Mouse (Mus musculus) mouse trophoblast stem cell (cell line): ENCODE measurements around the gene Chm.
"Not testable (repeated sequence)": the region's sequence is repeated elsewhere in the genome, so short reads cannot be mapped to it uniquely, and the experiment has no call there.

Experiments
- in situ Hi-C, 2 experiments: fragments of 300-500 bp; cut with MseI, MboI; formaldehyde crosslinking; loops; 2 replicates in 1 of 2; 3 replicates in 1 of 2; pipeline ENCODE4 v1.15.1; 2025

Chm gene

GRCm38 (mm10) chrX:113185230-113185985 lies at the start of gene Chm:
Chm (minus strand) TSS chrX:113185517.
- in situ Hi-C loops: no loop called here

- in situ Hi-C loops: no loop called here
Measured at GRCm38 (mm10) chrX:113193901-113194300, 8.6 kb upstream of the Chm start.

- in situ Hi-C loops: no loop called here
Measured at GRCm38 (mm10) chrX:113184569-113185229, 618 bp downstream of the Chm start.

- in situ Hi-C loops: not testable (repeated sequence)
Measured at GRCm38 (mm10) chrX:113180856-113181255, 4.5 kb downstream of the Chm start.

- in situ Hi-C loops: no loop called here
Measured at GRCm38 (mm10) chrX:113172766-113173165, 12.6 kb downstream of the Chm start.

GRCm38 (mm10) chrX:113172271-113172670 lies 13.0 kb downstream of the Chm start:
- in situ Hi-C loops: no loop called here

GRCm38 (mm10) chrX:113160268-113160860 lies 25.0 kb downstream of the Chm start:
- in situ Hi-C loops: no loop called here

GRCm38 (mm10) chrX:113084171-113084570 lies 101.1 kb downstream of the Chm start:
- in situ Hi-C loops: no loop called here

- in situ Hi-C loops: no loop called here
Measured at GRCm38 (mm10) chrX:113076053-113076452, 109.3 kb downstream of the Chm start.

- in situ Hi-C loops: no loop called here
Measured at GRCm38 (mm10) chrX:113074823-113075222, 110.5 kb downstream of the Chm start.

- in situ Hi-C loops: no loop called here
Measured at GRCm38 (mm10) chrX:113003621-113004020, 181.7 kb downstream of the Chm start.

GRCm38 (mm10) chrX:113002192-113002591 lies 183.1 kb downstream of the Chm start:
- in situ Hi-C loops: no loop called here
